Mouse (Mus musculus): ENCODE measurements at regions not wholly inside any gene's neighbourhood (a gene's known extent, or its start where the extent isn't known, plus 50 kb on each side); places are given as distances from the start of the nearest gene placed in this dataset.

- H3K27ac ChIP-seq = no peak overlapping the region
- no peaks in the 10 kb centered on the region for H3K4me1 ChIP-seq (replicated peaks; ENCODE audit: control insufficient read depth, insufficient read depth, low read length)
- no peaks in the 10 kb centered on the region for H3K36me3 ChIP-seq (replicated peaks; ENCODE audit: control insufficient read depth, insufficient read depth)
- H3K9me3 ChIP-seq (ENCODE audit: control insufficient read depth, low read length) = 0 out of 2 replicates have a peak, but pooled peaks cover 5% of the 10 kb centered on the region
- H3K9ac ChIP-seq = no peak overlapping the region
- WGBS = 86% methylated on average over 7 of the region's 7 CpGs
- no peaks in the 10 kb centered on the region for H3K27me3 ChIP-seq (ENCODE audit: control insufficient read depth, insufficient read depth, low read length)
- no peak overlapping the region for H3K4me2 ChIP-seq (replicated peaks)
- no peak overlapping the region for H3K4me3 ChIP-seq (replicated peaks; ENCODE audit: low read length)
- no peak for ATAC-seq (ENCODE audit: low FRiP score)
- no peak for DNase-seq (ENCODE audit: low spot score)
These were observed 71.4 kb downstream of the Emp1 start for GRCm38 (mm10) chr6:135433753-135434152.

GRCm38 (mm10) chr6:135436315-135436714 is 74.0 kb downstream of the Emp1 start:
- Histone ChIP-seq H3K4me2 (replicated peaks) (no peak overlapping the region), H3K36me3 (replicated peaks; ENCODE audit: control insufficient read depth, insufficient read depth) (no peaks in the 10 kb centered on the region), H3K27me3 (ENCODE audit: control insufficient read depth, insufficient read depth, low read length) (no peaks in the 10 kb centered on the region), H3K4me3 (replicated peaks; ENCODE audit: low read length) (no peak overlapping the region), H3K9ac (no peak overlapping the region), H3K4me1 (replicated peaks; ENCODE audit: control insufficient read depth, insufficient read depth, low read length) (peaks cover 3% of the 10 kb centered on the region; the same call in 1 of the 2 replicates), H3K9me3 (ENCODE audit: control insufficient read depth, low read length) (0 out of 2 replicates have a peak, but pooled peaks cover 8% of the 10 kb centered on the region), H3K27ac (no peak overlapping the region)
- DNase-seq (ENCODE audit: low spot score) (no peak), ATAC-seq (ENCODE audit: low FRiP score) (no peak)
- WGBS = 88% methylated on average over 4 of the region's 4 CpGs

GRCm38 (mm10) chr6:135438271-135438670 is 75.9 kb downstream of the Emp1 start:
- H3K4me2 ChIP-seq (replicated peaks) = no peak overlapping the region
- DNase-seq (ENCODE audit: low spot score) = no peak
- no peaks in the 10 kb centered on the region for H3K27me3 ChIP-seq (ENCODE audit: control insufficient read depth, insufficient read depth, low read length)
- H3K36me3 ChIP-seq (replicated peaks; ENCODE audit: control insufficient read depth, insufficient read depth) = no peaks in the 10 kb centered on the region
- 0 out of 2 replicates have a peak, but pooled peaks cover 8% of the 10 kb centered on the region for H3K9me3 ChIP-seq (ENCODE audit: control insufficient read depth, low read length)
- H3K9ac ChIP-seq = no peak overlapping the region
- H3K4me1 ChIP-seq (replicated peaks; ENCODE audit: control insufficient read depth, insufficient read depth, low read length) = peaks cover 8% of the 10 kb centered on the region; the same call in 1 of the 2 replicates
- no peak overlapping the region for H3K27ac ChIP-seq
- H3K4me3 ChIP-seq (replicated peaks; ENCODE audit: low read length) = no peak overlapping the region
- 97% methylated on average over 3 of the region's 3 CpGs for WGBS
- ATAC-seq (ENCODE audit: low FRiP score) = no peak

GRCm38 (mm10) chr6:135441126-135441871 is 79.0 kb downstream of the Emp1 start:
- peak; percentile 55 for DNase-seq (ENCODE audit: low spot score)
- Histone ChIP-seq H3K9me3 (ENCODE audit: control insufficient read depth, low read length) (0 out of 2 replicates have a peak, but pooled peaks cover 8% of the 10 kb centered on the region), H3K4me3 (replicated peaks; ENCODE audit: low read length) (no peak overlapping the region), H3K4me1 (replicated peaks; ENCODE audit: control insufficient read depth, insufficient read depth, low read length) (peaks cover 16% of the 10 kb centered on the region; the same call in 1 of the 2 replicates), H3K27me3 (ENCODE audit: control insufficient read depth, insufficient read depth, low read length) (no peaks in the 10 kb centered on the region), H3K27ac (peak overlapping the region; percentile 45), H3K36me3 (replicated peaks; ENCODE audit: control insufficient read depth, insufficient read depth) (no peaks in the 10 kb centered on the region), H3K4me2 (replicated peaks) (no peak overlapping the region), H3K9ac (no peak overlapping the region)
- peak; percentile 49 for ATAC-seq (ENCODE audit: low FRiP score)
- 45% methylated on average over 11 of the region's 11 CpGs for WGBS

- Histone ChIP-seq H3K9ac (peak overlapping the region; percentile 5; the same call in 1 of the 2 replicates), H3K4me3 (replicated peaks; ENCODE audit: low read length) (no peak overlapping the region), H3K9me3 (ENCODE audit: control insufficient read depth, low read length) (no peaks in the 10 kb centered on the region), H3K36me3 (replicated peaks; ENCODE audit: control insufficient read depth, insufficient read depth) (no peaks in the 10 kb centered on the region), H3K27me3 (ENCODE audit: control insufficient read depth, insufficient read depth, low read length) (no peaks in the 10 kb centered on the region), H3K4me1 (replicated peaks; ENCODE audit: control insufficient read depth, insufficient read depth, low read length) (peaks cover 16% of the 10 kb centered on the region; the same call in 1 of the 2 replicates), H3K4me2 (replicated peaks) (peak overlapping the region; percentile 39), H3K27ac (peak overlapping the region; percentile 60)
- DNase-seq (ENCODE audit: low spot score) (peak; percentile 94), ATAC-seq (ENCODE audit: low FRiP score) (peak; percentile 91)
- WGBS = 3% methylated on average over 11 of the region's 11 CpGs
These were observed 82.3 kb downstream of the Emp1 start for GRCm38 (mm10) chr6:135444661-135445060.

- peak overlapping the region; percentile 39 for H3K4me2 ChIP-seq (replicated peaks)
- H3K4me3 ChIP-seq (replicated peaks; ENCODE audit: low read length) = no peak overlapping the region
- ATAC-seq (ENCODE audit: low FRiP score) (no peak), DNase-seq (ENCODE audit: low spot score) (no peak)
- H3K27me3 ChIP-seq (ENCODE audit: control insufficient read depth, insufficient read depth, low read length) = no peaks in the 10 kb centered on the region
- no peaks in the 10 kb centered on the region for H3K36me3 ChIP-seq (replicated peaks; ENCODE audit: control insufficient read depth, insufficient read depth)
- H3K9ac ChIP-seq = peak overlapping the region; percentile 5; the same call in 1 of the 2 replicates
- peak overlapping the region; percentile 60 for H3K27ac ChIP-seq
- peaks cover 16% of the 10 kb centered on the region; the same call in 1 of the 2 replicates for H3K4me1 ChIP-seq (replicated peaks; ENCODE audit: control insufficient read depth, insufficient read depth, low read length)
- H3K9me3 ChIP-seq (ENCODE audit: control insufficient read depth, low read length) = no peaks in the 10 kb centered on the region
- 19% methylated on average over 8 of the region's 8 CpGs for WGBS
These were observed 82.7 kb downstream of the Emp1 start for GRCm38 (mm10) chr6:135445070-135445469.

- Histone ChIP-seq H3K4me2 (replicated peaks) (no peak overlapping the region), H3K9me3 (ENCODE audit: control insufficient read depth, low read length) (no peaks in the 10 kb centered on the region), H3K4me1 (replicated peaks; ENCODE audit: control insufficient read depth, insufficient read depth, low read length) (peaks cover 8% of the 10 kb centered on the region; the same call in 1 of the 2 replicates), H3K27ac (no peak overlapping the region), H3K36me3 (replicated peaks; ENCODE audit: control insufficient read depth, insufficient read depth) (no peaks in the 10 kb centered on the region), H3K27me3 (ENCODE audit: control insufficient read depth, insufficient read depth, low read length) (no peaks in the 10 kb centered on the region), H3K9ac (no peak overlapping the region), H3K4me3 (replicated peaks; ENCODE audit: low read length) (no peak overlapping the region)
- DNase-seq (ENCODE audit: low spot score) (no peak), ATAC-seq (ENCODE audit: low FRiP score) (no peak)
- WGBS = 77% methylated on average over 2 of the region's 2 CpGs
These were observed 85.5 kb downstream of the Emp1 start for GRCm38 (mm10) chr6:135447801-135448200.

- WGBS = 81% methylated on average over 5 of the region's 5 CpGs
- no peak overlapping the region for H3K4me3 ChIP-seq (replicated peaks; ENCODE audit: low read length)
- no peaks in the 10 kb centered on the region for H3K27me3 ChIP-seq (ENCODE audit: control insufficient read depth, insufficient read depth, low read length)
- no peak for DNase-seq (ENCODE audit: low spot score)
- H3K4me2 ChIP-seq (replicated peaks) = no peak overlapping the region
- no peak for ATAC-seq (ENCODE audit: low FRiP score)
- peaks cover 6% of the 10 kb centered on the region; the same call in 1 of the 2 replicates for H3K9me3 ChIP-seq (ENCODE audit: control insufficient read depth, low read length)
- no peak overlapping the region for H3K27ac ChIP-seq
- no peaks in the 10 kb centered on the region for H3K36me3 ChIP-seq (replicated peaks; ENCODE audit: control insufficient read depth, insufficient read depth)
- H3K4me1 ChIP-seq (replicated peaks; ENCODE audit: control insufficient read depth, insufficient read depth, low read length) = peaks cover 8% of the 10 kb centered on the region; the same call in 1 of the 2 replicates
- no peak overlapping the region for H3K9ac ChIP-seq
These were observed 86.9 kb downstream of the Emp1 start for GRCm38 (mm10) chr6:135449228-135449627.

- ATAC-seq (ENCODE audit: low FRiP score) (no peak), DNase-seq (ENCODE audit: low spot score) (no peak)
- H3K4me1 ChIP-seq (replicated peaks; ENCODE audit: control insufficient read depth, insufficient read depth, low read length) = no peaks in the 10 kb centered on the region
- H3K27ac ChIP-seq = no peak overlapping the region
- H3K36me3 ChIP-seq (replicated peaks; ENCODE audit: control insufficient read depth, insufficient read depth) = no peaks in the 10 kb centered on the region
- peaks cover 6% of the 10 kb centered on the region; the same call in 1 of the 2 replicates for H3K9me3 ChIP-seq (ENCODE audit: control insufficient read depth, low read length)
- no peak overlapping the region for H3K4me3 ChIP-seq (replicated peaks; ENCODE audit: low read length)
- no peaks in the 10 kb centered on the region for H3K27me3 ChIP-seq (ENCODE audit: control insufficient read depth, insufficient read depth, low read length)
- 91% methylated on average over 7 of the region's 7 CpGs for WGBS
- H3K9ac ChIP-seq = no peak overlapping the region
- H3K4me2 ChIP-seq (replicated peaks) = no peak overlapping the region
These were observed 88.2 kb downstream of the Emp1 start for GRCm38 (mm10) chr6:135450573-135450972.
